Comparison of ENCODE assay signal across 8 mouse cellular contexts in the genomic region with DNA sequence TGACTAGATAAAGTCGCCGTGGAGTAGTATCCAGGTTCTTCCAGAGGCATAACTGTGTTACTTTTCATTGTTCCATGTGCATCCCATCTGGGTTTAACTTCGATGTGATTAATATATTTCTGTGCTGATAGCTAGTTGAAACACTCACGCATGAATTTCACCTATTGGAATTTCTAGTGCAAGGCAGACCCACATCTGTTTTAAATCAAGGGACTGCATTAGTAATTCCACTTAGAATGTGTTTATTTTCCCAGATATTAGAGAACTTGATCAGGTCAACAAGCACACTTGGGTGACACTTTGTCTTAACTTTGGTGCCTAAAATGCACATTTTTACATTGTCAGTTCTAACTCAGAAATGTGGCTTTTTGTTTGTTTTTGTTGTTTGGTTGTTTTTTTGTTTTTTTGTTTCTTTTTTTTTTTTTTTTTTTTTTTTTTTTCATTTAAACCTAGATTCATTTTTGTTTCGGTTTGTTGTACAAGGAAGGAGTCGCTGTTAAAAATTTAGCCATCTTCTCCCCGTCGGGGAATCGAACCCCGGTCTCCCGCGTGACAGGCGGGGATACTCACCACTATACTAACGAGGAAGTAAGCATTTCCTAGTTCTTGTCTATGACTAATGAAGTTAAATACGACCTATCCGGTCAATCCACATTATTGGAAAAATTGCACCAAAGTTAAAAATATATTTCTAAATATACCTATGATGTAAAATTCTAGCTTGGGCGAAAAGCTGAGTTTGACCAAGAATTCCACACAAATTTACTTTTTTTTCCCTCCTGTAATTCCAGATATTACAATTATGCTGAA. TPM values are rescaled to one million over a fixed set of nuclear protein-coding genes. Genes with fewer than 3 reads are reported as not detected.
A peak's percentile ranks its signal among the peaks of the same experiment; 100 is the strongest.
DNase-seq lines count a peak whose midpoint lies in the region; ATAC-seq lines count a peak whose summit lies in the region.

No protein-coding gene starts in this region.

- DNase-seq in gastrocnemius, adult 18-20 months (ENCODE audit: low spot score): peak; percentile 34
- DNase-seq in gastrocnemius, adult 8-10 months (ENCODE audit: low spot score in 2 of 2): no peak
- peak; percentile 80 for DNase-seq in MN1 (ENCODE audit: low spot score)
- peak; percentile 91 for DNase-seq in embryo, embryonic 10.5 days (ENCODE audit: low spot score)
- DNase-seq in heart, postnatal 10 days: peak; percentile 56 to 63
- DNase-seq in left cerebral cortex, postnatal 14 days (ENCODE audit: low spot score in 2 of 2): peak; percentile 32 to 73
- peak; percentile 70 for DNase-seq in testis, postnatal 10 days (ENCODE audit: low spot score)

- peak; percentile 52 for ATAC-seq in megakaryocyte progenitor cell, adult 5-6 weeks (replicated peaks; ENCODE audit: poor library complexity)

- intact Hi-C loops in heart, postnatal 10 days (cut with DNase I): no loop called here
- intact Hi-C loops in left cerebral cortex, postnatal 14 days (cut with DNase I): no loop called here

RNA-seq across cellular contexts. Expression of a gene that starts 9.7 kb away (rescaled TPM):
- under 1 TPM; 0.48 to 0.69 TPM for total RNA-seq in gastrocnemius, adult 18-20 months (2021)
- 1 to 10 TPM in 1 of 4 experiments, under 1 TPM in 3; 0.48 to 1.4 (median 0.80) TPM for total RNA-seq in gastrocnemius, adult 8-10 months (2022)
- total RNA-seq in heart, postnatal 10 days (2021): 1 to 10 TPM; 1.4 to 1.9 TPM
- total RNA-seq in left cerebral cortex, postnatal 14 days (2021): 1 to 10 TPM; 2.8 to 4.0 TPM
- total RNA-seq in megakaryocyte progenitor cell, adult 5-6 weeks (2015): 13.3 and 16.1 TPM in 2 replicates
- total RNA-seq in megakaryocyte progenitor cell, adult 5-6 weeks (2017): 9.2 and 15.1 TPM in 2 replicates

RNA-seq across cellular contexts. Expression of a gene that starts 45.8 kb away (rescaled TPM):
- total RNA-seq in gastrocnemius, adult 18-20 months (2021): not detected
- not detected for total RNA-seq in gastrocnemius, adult 8-10 months (2022)
- total RNA-seq in heart, postnatal 10 days (2021): not detected
- under 1 TPM in 1 of 2 experiments, not detected in 1; 0.23 TPM for total RNA-seq in left cerebral cortex, postnatal 14 days (2021)
- total RNA-seq in megakaryocyte progenitor cell, adult 5-6 weeks (2015): 0.05 and 0.25 TPM in 2 replicates
- total RNA-seq in megakaryocyte progenitor cell, adult 5-6 weeks (2017): 0.10 TPM in 1 of 2 replicates, not detected in the other

Comparison
In these comparisons a context has a peak if more than half of its experiments do, and no peak if none do; other contexts are left out.
1. DNase-seq: peak in gastrocnemius, adult 18-20 months (single experiment), MN1 (single experiment), embryo, embryonic 10.5 days (single experiment), heart, postnatal 10 days (2 of 2), left cerebral cortex, postnatal 14 days (2 of 2) and testis, postnatal 10 days (single experiment); none in gastrocnemius, adult 8-10 months (0 of 2).